Mouse (Mus musculus) neural tube, embryonic 10.5 days (tissue): ENCODE results near the gene Smap2.

Experiments
- DNase-seq: peaks from one replicate; pipeline ENCODE4 v3.0.0-alpha.2; 2017; ENCODE audit warnings: low spot score; ENCODE audit errors: extremely low spot score

Smap2 gene

DNA sequence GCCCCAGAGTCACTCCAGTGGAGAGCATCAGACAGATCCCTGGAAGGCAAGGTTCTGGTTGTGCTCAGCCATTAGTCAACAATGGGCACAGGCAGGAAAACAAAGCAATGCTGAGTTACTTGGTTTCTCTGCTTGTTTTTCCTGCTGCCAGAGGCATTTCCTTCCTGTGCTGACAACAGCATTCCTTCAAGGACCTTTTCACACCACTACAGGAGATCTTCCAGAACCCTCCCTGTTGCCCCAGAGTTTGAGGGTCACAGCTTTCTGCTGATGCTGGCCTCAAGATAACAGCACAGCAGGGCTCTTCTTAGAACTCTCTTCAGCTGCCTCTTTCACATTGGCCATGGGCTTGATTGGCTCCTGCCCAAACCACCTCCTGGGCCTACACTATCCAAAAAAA lies 4.9 kb upstream of the Smap2 start:
- DNase-seq: no peak

DNA sequence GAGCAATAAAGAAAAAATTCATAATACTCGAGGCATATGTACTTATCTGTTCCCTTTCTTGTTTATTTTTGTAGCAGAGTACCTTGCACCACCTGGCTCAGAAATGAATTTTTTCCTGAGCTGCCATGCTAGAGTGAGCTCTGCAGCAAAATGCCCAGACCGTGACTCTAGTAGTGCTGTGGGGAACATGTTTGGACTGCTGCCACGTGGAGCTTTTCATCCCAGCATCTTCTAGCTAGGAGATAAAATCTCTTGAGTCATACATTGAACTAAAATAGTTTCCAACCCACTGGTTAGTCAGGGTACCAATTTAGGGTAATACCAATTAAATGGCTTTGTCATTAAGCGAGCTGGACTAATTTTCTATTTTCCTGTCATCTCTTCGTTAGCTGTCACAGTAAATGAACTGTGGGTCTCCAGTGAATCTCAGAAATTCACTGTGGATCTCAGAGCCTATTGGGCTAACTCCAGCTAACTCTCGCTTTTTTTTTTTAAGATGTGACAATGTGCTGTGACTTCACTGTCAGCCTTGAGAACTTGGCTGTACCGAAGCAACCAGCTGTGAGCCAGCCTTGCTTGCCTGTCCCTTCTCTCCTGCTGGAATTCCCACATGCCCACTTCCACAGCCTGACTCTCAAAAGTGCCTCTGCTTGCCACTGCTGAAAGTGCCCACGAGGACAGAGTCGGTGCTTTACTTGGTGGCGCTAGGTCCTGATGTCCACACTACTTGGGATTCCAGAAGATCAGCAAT lies 3.2 kb upstream of the Smap2 start:
- no peak for DNase-seq

DNA sequence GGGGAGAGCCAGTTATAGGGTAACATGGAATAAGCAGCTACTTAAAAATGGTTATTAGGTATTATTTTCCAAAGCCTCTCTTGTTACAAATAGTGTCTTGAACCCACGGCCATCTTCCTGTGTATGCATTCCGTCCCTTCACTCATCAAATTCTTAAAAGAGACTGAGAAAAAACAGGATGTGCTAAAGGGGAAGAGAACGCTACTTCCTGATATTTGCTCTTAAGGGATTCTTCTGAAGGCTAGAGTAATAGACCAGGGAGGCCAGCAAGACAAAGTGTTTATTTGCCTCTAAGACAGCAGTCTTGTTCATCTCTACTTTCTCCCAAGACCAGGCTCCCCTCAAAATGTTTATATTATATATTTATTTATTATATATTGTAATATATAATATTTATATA lies 1.2 kb upstream of the Smap2 start:
- DNase-seq: no peak

DNA sequence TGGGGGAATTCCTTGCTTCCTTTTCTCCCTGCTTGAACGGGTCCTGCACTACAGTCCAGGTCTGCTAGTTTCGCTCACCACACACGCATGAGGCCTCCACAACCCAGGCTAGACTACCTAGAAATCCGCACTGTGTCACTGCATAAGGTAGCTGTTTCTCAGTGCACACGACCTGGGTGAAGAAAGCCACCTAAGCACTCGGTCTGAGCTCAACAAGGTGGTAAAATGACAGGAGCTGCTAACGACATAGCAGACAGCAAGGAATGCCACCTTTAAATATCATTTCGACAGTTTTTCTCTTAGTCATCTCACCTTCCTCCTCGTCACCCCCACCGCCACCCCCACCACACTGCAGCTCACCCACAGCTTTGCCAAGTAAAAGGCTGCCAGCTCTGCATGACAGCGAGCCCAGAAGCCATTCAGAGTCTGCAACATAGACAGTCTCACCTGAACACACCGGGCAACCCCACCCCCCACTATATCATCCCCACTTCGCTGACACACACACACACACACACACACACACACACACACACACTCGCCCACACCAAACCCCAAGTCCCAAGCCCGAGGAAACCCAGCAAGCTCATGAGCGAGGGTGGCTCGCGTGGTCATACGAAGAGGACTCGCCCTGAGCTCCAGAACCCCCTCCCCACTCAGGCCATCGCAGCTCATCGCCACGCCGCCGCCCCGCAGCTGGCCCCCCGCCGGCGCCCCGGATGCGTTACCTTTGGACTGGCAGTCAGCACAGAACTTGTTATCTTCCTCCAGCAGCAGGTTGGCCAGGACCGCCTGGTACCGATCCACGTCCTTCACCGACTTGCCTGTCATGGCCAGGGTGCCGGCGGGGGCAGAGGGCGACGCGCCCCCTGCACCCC lies 787 bp downstream of the Smap2 start:
- DNase-seq: no peak

DNA sequence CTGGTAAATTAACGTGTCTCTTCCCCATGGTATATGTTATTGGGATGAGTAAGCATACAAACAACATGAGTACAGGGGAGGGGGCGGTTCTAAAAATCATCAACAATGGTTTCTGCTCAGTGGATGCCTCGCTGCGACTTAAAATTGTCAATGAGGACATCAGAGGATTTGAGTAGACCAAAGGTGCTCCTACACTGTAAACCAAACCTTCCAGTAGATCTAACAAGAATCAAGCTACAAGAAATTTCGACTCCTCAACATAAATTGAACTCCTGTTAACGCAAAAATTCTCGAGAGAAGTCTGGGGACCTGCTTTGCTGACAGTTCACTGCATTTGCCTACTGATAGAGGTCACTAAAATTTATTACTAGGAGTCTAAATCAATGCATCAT lies 1.8 kb downstream of the Smap2 start:
- no peak for DNase-seq

DNA sequence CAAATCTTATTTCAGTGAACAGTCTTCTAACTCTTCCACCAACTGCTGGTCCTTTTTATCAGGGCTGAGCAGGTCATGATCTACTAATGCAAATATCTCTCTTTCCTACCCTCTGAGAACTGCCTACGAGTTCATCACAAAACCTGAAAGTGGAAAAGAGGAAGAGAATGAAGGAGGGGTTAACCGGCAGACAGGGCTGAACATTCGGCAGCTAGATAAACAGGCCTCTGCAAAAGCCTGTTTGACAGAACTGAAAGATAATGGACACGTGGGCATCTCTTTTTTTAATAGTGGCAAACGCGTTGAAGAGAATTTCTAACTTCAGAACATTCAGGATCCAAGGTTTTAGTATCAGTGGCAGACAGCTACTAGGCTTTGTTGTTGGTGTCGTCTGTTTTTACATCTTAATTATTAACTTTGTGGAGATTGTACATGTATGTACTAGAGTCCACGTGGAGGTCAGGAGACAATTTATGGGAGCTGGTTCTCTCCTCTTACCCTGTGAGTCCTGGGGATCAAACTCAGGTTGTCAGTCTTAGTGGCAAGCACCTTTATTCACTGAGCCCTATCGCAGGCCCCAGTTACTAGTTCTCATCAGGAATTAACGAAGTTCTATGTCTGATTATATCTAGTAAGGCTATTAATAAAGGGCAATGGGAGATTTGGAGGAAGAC lies 2.3 kb downstream of the Smap2 start:
- DNase-seq: no peak

DNA sequence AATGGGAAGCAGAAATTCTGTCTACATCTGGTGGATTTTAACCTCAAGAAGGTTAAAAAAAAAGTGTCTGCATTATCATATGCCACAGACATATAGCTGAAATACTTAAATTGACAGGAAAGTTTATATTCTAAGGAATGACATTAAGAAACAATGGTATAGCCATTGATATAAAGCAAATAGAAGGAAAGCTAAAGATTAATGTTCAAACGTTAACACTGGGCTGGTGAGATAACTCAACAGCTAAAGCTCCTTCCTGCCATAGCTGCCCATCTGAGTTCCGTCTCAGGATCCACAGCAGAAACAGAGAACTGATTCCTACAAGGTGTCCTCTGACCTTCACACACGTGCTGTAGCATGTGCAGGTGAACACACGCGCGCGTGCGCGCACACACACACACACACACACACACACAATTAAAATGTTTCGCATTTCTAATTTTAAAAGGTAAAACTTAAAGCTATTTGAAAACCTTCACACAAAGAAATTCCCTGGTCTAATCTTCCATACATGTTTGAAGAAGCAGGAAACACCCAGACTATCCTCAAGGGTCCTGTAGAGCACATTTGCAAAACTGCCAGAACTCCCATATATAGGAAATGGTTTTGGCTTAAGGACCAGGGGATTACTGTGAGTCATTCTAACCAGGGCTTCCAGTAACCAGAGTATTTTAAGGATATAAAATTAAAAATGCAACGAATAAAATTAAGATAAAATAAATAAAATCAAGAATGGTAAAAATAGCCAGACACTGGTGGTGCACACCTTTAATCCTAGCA lies 6.1 kb downstream of the Smap2 start:
- DNase-seq: no peak

DNA sequence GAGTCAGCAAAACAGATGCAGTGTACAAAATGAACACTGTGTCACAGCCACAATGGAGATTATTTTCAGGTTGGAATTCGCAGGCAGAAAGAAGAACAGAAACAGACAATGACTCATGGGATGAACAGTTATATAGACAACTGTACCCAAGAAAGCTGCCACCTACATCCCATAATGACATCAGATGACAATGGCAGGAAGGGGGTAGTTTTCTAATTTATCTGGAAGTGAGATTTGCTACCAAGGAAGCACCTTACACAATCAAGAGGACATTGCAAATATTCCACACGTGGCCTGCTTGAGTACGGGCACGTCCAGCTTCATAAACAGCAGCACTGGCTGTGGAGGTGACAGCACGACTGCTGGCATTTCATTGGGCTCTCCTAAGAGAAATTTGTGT lies 7.9 kb downstream of the Smap2 start:
- DNase-seq: no peak

DNA sequence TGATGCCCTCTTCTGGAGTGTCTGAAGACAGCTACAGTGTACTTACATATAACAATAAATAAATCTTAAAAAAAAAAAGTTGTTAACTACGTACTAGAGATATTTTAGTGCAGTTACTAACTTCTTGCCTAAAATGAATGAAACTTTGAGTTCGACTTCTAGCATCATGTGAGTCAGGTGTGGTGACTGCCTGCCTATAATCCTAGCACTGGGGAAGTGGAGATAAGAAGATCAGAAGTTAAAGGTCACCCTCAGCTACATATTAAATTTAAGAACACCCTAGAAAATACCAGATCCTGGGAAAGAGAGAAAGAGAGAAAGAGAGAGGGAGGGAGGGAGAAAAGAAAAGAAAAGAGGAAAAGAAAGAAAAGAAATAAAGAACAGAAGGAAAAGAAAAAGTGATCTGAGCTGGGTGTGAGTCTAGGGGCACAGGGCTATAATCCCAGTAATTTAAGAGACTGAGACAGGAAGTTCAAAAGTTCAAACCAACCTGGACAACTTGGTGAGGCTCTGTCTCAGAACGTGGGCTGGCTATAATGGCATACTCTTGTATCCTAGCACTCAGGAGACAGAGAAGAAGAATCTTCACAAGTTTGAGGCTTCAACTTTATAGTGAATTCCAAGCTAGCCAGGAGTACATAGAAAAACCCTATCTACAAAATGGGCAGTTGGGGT lies 8.8 kb downstream of the Smap2 start:
- no peak for DNase-seq

DNA sequence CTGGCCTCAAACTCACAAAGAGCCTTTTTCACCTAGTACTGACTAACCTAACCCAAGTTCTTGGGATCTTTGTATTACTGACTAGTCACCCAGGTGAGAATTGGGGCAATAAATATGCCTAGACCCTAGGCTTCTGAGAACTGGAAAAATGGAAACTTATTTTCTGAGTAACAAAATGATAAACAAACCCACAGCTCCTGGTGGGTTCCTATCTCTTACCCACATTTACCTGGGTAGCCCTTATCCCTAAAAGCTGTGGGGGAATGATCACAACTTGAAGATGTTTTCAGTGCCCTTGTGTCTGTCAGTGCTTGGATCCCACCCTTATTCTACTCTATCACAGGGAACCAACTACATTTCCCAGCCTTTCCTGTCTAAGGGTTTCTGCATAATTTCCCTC lies 10.0 kb downstream of the Smap2 start:
- DNase-seq: no peak

DNA sequence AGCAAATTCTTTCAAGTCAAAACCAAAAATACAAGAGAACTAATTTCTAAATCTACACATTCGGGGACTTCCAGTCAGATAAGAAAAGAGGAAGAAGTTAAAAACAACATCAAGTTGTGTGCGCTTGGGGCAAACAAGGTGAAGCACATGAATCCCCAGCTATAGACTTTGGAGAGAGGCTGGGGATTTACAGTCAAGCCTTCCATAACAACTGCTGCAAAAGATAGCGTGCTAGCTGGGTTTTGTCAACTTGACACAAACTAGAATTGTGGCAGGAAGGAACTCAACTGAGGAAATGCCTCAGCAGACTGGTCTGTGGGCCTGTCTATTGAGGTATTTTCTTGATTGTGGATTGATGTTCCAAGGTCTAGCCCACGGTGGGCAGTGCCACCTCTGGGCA lies 12.4 kb downstream of the Smap2 start:
- DNase-seq: no peak

DNA sequence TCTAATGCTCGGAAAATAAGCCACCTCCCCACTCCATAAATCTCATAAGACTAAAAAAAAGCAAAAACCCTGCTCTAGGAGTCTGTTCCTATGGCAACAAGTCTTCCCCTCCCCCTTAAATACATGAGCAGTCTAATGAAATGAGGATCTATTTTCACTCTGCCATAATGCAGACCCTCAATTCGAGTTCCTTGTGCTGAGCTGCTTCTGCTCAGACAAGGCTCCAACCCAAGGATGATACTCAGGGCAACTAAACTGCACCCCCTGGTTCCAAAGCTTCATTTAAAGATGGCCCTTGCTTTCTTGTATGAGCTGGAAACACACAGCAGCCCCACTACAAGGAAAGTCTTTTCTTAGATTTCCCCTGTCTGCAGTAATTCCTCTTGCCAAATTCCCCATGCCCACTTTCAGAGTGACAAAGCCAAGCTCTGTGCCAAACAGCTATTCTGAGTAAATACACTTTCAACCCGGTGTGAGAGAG lies 13.4 kb downstream of the Smap2 start:
- peak; percentile 24 for DNase-seq

DNA sequence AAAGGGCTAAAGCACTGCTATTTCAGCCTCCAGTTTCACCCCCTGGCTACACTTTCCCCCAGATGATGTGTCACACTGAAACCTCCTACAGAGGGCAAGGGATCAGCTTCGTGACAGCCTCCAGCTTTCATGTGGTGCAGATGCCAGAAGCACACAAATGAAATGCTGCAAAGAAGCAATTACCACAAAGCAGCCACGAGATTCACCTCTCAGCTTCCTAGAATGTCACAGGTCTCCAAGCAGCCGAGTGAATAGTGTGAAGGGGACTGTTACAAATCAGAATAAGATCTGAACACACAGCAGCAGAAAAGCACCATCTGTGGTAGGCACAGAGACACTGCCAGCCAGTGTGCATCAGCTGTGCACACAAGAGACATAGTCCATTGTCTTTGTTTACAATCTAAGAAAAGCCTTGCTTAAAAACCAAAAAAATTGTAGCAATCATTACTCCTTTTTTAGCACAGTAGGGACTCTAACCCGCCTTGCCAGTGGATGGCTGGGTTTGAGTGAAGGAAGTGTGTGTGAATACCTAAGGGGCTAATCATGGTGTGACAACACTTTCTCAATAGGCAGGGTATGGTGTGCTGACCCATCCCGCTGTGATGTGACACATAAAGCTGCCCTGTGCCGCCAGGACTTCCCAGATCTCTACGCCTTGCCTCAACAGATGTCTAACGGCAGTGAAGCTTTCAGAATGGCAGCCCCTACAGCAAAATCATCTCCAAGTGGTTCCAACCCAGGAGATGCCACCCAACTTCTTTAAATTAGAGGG lies 14.5 kb downstream of the Smap2 start:
- peak; percentile 24 for DNase-seq

DNA sequence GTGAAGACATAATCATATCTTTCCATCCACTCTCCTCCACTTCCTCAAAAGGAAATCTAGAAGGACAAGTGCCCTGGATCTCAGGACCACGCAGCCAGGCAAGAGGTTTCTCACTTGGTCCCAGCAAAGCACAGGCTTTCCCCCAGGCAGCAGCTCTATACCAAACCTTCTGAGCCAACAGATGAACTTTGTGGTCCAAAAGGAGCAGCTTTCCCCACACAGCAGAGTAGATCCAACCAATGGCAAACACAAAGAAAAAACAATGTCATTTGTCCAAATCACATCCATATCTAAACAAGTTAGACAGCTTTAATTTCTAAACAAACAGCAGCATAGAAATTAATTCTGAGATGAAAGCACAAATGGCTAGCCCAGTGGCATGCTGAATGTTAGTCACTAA lies 15.4 kb downstream of the Smap2 start:
- no peak for DNase-seq

DNA sequence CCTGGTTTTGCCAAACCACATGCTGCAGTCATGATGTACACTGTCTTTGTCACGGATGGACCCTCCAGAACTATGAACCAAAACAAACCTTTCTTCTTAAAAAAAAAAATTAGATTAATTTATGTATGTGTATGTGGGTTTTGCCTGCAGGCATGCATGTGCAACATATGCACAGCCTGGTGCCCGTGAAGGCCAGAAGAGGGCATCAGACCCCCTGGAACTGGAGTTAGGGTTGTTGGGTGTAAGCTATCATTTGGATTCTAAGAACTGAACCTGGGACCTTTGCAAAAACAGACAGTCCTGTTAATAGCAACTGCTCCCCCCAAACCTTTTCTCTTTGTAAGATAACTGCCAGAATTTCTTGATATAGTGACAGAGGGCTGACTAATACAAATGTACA lies 16.0 kb downstream of the Smap2 start:
- no peak for DNase-seq

DNA sequence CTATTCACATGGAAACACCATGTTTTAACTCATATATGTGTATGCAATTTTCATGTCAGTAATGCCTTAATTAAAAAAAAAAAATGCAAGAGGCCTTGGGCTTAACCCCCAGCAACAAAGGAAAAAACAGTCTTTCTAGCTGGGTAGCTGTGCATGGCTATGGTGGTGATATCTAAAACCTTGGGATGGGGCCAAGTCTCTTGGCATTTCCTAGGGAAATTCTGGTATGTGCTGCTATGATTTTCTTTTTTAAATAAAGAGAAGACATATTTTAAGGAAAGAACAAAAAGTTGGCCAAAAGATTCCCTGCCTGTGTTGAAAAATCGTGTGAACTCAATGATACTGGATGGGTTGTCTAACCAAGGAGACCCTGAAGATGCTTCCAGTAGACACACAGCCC lies 21.1 kb downstream of the Smap2 start:
- DNase-seq: no peak

DNA sequence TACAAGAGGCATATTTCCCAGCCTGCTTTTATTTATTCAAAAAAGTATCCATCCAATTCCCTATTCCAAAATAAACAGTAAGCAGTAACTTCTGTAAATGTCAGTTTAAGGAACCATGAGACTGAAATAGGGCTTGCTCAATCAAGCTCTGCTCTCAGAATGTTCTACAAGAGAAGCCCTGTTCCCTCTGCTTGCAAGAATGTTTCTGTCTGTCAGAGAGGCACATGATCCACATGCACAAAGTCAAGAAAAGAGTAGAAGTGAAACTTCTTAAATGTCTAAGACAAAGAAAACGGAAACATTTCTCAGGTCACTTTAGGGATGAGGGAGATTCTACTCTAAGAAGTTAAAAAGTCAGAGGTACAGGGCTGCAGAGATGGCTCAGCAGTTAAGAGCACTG lies 24.0 kb downstream of the Smap2 start:
- DNase-seq: no peak

DNA sequence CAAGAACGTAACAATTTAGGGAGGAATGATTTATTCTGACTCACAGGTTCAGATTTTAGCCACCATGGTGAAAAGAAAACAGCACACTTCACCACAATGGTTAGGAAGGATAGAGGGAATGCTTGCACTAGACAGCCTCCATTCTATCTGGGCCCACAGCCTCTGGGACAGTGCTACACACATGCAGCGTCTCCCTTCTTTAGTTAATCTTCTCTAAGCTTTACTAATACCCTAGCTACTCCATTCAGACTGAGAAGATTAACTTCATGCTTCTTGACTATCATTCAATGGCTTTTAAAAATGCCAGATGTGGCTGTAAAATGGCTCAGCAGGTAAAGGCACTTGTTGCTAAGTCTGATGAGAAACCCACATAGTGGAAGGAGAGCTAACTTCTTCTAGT lies 24.8 kb downstream of the Smap2 start:
- no peak for DNase-seq

DNA sequence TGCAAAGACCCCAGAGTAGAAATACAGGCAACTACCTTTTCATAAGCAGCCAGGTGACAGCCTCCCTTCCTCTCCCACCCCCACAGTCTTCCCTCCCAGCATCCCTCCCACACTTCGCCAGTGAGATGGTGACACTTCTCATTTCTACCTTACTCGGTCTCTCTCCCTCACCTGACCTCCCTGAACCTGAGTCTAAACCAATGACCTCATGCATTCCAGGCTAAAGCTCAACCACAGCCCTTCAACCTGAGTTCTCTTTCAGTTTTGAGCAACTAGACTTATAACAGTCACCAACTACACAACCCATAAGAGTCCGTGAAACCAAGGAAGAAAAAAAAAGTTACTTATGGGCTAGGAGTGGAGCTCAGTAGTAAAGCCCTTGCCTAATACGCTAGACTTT lies 29.7 kb downstream of the Smap2 start:
- DNase-seq: no peak

DNA sequence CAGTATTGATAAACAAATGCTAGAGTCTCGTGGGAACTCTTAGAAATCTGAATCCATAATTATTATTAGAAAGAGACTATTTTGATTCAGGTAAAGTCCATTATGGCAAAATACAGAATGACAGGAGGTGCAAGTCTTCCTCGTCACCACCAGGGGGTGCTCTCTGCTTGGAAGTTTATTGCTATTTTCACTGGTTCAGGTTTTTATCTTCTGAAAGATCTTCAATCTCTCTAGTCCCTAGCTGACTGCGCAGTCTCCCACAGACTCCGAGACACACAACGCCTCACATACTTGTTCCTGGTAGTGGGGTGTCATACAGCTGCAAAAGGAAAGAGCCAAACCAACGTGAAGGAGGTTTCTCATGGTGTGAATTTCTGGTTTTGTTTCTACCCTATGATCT lies 30.6 kb downstream of the Smap2 start:
- DNase-seq: no peak
